Mouse (Mus musculus) olfactory bulb, adult 2 months (tissue): ENCODE data around the gene Zdhhc19. TPM values are rescaled to one million over a fixed set of nuclear protein-coding genes. Genes with fewer than 3 reads are reported as not detected.

Experiments used
- H3K27ac ChIP-seq: fragments of 200-500 bp; 2 replicates; pipeline ENCODE4 v1.5.1; 2012; ENCODE audit warnings: low read depth, low read length; ENCODE audit not compliant: insufficient read depth
- H3K4me1 ChIP-seq: fragments of 200-500 bp; 2 replicates; pipeline ENCODE4 v1.6.1; 2012; ENCODE audit warnings: low read length; ENCODE audit not compliant: control insufficient read depth, insufficient read depth
- H3K4me3 ChIP-seq: fragments of 200-500 bp; 2 replicates; pipeline ENCODE4 v1.5.1; 2012; ENCODE audit warnings: mild to moderate bottlenecking, low read depth, low read length, moderate library complexity; ENCODE audit not compliant: insufficient read depth
- CTCF ChIP-seq: fragments of 200-500 bp; IDR thresholded peaks from 2 replicates; pipeline ENCODE4 v1.5.1; 2012; ENCODE audit warnings: low read depth, mild to moderate bottlenecking, low read length, moderate library complexity; ENCODE audit not compliant: insufficient read depth
- POLR2A ChIP-seq: fragments of 200-500 bp; IDR thresholded peaks from 2 replicates; pipeline ENCODE4 v1.6.1; 2012; ENCODE audit warnings: mild to moderate bottlenecking, low read depth, low read length, moderate library complexity; ENCODE audit not compliant: insufficient read depth
- WGBS: fragments of 180-500 bp; shearing (Covaris S2); methylation state at CpG from one replicate; pipeline ENCODE4 v1.1.7; 2018; 5-methylcytosine and 5-hydroxymethylcytosine counted together
- polyA plus RNA-seq: library from polyadenylated mRNA; stranded (reverse); fragments of >200 nt; gene quantifications from 2 replicates; pipeline ENCODE4 v1.2.4, GENCODE M21; 2012; ENCODE audit warnings: low replicate concordance; ENCODE audit not compliant: missing spikeins, insufficient read depth, insufficient read length

Gene Zdhhc19
- polyA plus RNA-seq, 1 experiment: not detected

DNA sequence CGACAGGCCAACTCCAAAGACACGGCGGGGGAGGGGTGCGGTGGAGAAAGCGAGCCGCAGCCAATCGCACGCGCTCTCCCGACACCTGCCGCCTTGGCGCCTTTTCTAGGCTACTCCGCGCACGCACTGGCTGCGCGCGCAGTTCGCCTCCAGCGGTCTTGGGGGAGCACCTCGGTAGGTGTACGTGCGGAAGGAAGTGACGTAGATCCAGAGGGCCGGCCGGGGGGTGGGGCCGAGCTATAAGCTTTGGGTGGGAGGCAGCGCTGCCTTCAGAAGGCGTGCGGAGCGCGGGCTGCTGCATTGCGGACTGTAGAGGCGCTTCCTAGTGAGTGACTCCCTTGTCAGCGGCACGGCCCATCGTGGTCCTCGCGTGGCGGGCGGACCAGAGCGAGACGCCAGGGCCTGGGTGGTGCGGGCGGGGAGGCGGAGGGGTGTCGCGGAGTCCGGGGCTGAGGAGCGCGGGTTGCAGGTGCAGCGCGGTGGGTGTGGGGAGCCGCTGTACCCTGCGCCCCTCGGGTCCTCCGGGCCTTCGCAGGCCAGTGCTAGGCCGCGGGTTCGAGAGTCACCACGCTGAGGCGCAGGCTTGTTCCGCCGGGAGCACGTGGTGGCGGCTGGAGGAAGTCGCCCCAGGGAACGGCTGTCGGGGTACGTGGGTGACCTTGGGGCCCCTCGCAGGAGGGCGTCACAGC lies 112.8 kb downstream of the Zdhhc19 start, which contains the start of gene Tfrc:
Gene Tfrc, plus strand, starts transcription at position 209 of the 689 bp plus-strand sequence.
- TF ChIP-seq POLR2A (peak; percentile 99), CTCF (no peak)
- WGBS: under 1% methylated on average over 73 of the region's 73 CpGs

DNA sequence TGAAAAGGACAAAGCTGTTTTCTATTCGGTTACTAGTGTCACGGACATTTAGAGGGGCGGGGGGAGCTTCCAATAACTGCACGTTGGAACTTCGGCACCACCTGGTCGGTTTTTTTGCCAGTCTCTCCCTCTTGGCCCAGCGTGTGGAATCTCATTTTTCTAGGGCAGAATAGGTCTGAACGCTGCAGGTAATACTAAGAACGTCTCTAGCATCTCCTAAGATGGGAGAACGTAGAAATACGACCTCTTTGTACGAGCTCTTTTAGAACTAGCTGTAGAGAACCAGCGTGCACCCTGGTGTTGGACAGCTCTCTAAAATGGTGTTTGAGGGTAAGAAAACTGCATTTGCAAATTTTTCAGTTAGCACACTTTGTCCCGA lies 113.3 kb downstream of the Zdhhc19 start:
- peaks cover 3% of the 10 kb centered on the region; the same call in 1 of the 2 replicates for H3K4me1 ChIP-seq
- peak overlapping the region; percentile 80 for H3K27ac ChIP-seq
- TF ChIP-seq POLR2A: no peak
- TF ChIP-seq CTCF: no peak
- WGBS: 1% methylated on average over 14 of the region's 14 CpGs
- peak overlapping the region; percentile 91 for H3K4me3 ChIP-seq

More for the DNA sequence above, 112.8 kb downstream of the Zdhhc19 start, which contains the start of gene Tfrc:
- Histone ChIP-seq H3K27ac (peak within 1 kb of the TSS; percentile 80), H3K4me1 (peaks cover 3% of the 10 kb centered on the region; the same call in 1 of the 2 replicates), H3K4me3 (peak within 1 kb of the TSS; percentile 91)

DNA sequence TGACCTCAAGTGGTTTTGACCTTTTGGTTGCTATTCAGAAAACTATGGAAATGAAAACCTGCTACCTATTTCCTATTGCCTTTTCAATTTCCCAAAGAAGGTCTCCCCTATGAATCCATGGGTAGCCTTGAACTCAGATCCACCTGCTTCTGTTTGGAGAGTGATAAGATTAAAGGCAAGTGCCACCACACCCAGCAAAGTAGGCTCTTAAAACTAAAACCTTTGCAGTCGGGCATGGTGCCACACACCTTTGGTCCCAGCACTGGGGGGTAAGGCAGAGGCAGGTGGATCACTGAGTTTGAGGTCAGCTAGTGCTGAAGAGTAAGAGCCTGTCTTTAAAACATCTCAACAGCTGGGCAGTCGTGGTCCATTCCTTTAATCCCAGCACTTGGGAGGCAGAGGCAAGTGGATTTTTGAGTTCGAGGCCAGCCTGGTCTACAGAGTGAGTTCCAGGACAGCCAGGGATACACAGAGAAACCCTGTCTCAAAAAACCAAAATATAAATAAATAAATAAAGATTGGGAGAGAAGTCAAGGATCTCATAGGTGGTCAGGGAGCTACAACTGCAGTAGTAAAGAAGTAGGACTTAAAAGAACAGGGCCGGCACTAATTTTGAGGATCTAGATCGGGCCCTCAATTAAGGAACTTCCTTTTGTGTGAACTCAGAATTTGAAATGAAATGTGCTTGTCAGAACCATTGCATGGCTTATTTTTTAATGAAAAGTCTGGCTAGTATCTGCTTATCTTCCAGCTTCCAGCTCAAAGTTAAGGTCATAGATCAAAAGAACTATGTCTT lies 114.6 kb downstream of the Zdhhc19 start:
- peaks cover 3% of the 10 kb centered on the region; the same call in 1 of the 2 replicates for H3K4me1 ChIP-seq
- peak overlapping the region; percentile 7; the same call in 1 of the 2 replicates for H3K4me3 ChIP-seq
- TF ChIP-seq CTCF: no peak
- no peak for TF ChIP-seq POLR2A
- 73% methylated on average over 5 of the region's 5 CpGs for WGBS
- no peak overlapping the region for H3K27ac ChIP-seq

Other genes starting within 250 kb of the Zdhhc19 start
- not detected in 2 replicates for gene Fbxo45, start 249.1 kb upstream of the Zdhhc19 start, polyA plus RNA-seq
- not detected in 2 replicates for gene Wdr53, start 249.0 kb upstream of the Zdhhc19 start, polyA plus RNA-seq
- not detected in 2 replicates for gene Smco1, start 224.8 kb upstream of the Zdhhc19 start, polyA plus RNA-seq
- gene Rnf168, start 218.8 kb upstream of the Zdhhc19 start, polyA plus RNA-seq: not detected in 2 replicates
- gene Ubxn7, start 164.0 kb upstream of the Zdhhc19 start, polyA plus RNA-seq: 56.5 TPM in 1 of 2 replicates, not detected in the other
- not detected in 2 replicates for gene Tm4sf19, start 95.8 kb upstream of the Zdhhc19 start, polyA plus RNA-seq
- not detected in 2 replicates for gene Tctex1d2, start 76.6 kb upstream of the Zdhhc19 start, polyA plus RNA-seq
- gene Pcyt1a, start 65.3 kb upstream of the Zdhhc19 start, polyA plus RNA-seq: not detected in 2 replicates
- not detected in 2 replicates for gene Slc51a, start 8.4 kb upstream of the Zdhhc19 start, polyA plus RNA-seq
- not detected in 2 replicates for gene Tfrc, start 112.7 kb downstream of the Zdhhc19 start, polyA plus RNA-seq
- not detected in 2 replicates for gene Tnk2, start 147.6 kb downstream of the Zdhhc19 start, polyA plus RNA-seq
- gene Muc4, start 239.6 kb downstream of the Zdhhc19 start, polyA plus RNA-seq: not detected in 2 replicates